Mouse (Mus musculus) frontal cortex, postnatal 14 days (tissue): ENCODE data around the gene Ago3.

ENCODE experiments used
- DNase-seq, 2 experiments: peaks; one replicate each; pipeline ENCODE4 v3.0.0; 2022; ENCODE audit warnings: low spot score in 2 of 2

The Ago3 gene

GRCm38 (mm10) chr4:126310344-126310743 lies 119.0 kb downstream of the Ago3 start:
- DNase-seq, result no peak

GRCm38 (mm10) chr4:126309922-126310309 lies 119.4 kb downstream of the Ago3 start:
- peak; percentile 71 to 85 for DNase-seq

GRCm38 (mm10) chr4:126309211-126309921 lies 120.0 kb downstream of the Ago3 start:
- DNase-seq, result no peak

- DNase-seq, result no peak
Measured at GRCm38 (mm10) chr4:126306827-126307226, 122.5 kb downstream of the Ago3 start.

GRCm38 (mm10) chr4:126306058-126306457 lies 123.3 kb downstream of the Ago3 start:
- DNase-seq, result no peak

- no peak for DNase-seq
Measured at GRCm38 (mm10) chr4:126305428-126305827, 123.9 kb downstream of the Ago3 start.

GRCm38 (mm10) chr4:126303877-126304276 lies 125.5 kb downstream of the Ago3 start:
- DNase-seq, result no peak

GRCm38 (mm10) chr4:126301584-126302309 lies 127.6 kb downstream of the Ago3 start:
- DNase-seq, result no peak

GRCm38 (mm10) chr4:126300916-126301583 lies 128.3 kb downstream of the Ago3 start:
- DNase-seq, result no peak

- no peak for DNase-seq
Measured at GRCm38 (mm10) chr4:126296617-126297101, 132.7 kb downstream of the Ago3 start.

GRCm38 (mm10) chr4:126295937-126296336 lies 133.4 kb downstream of the Ago3 start:
- no peak for DNase-seq

GRCm38 (mm10) chr4:126295152-126295551 lies 134.2 kb downstream of the Ago3 start:
- DNase-seq, result no peak

GRCm38 (mm10) chr4:126291196-126291595 lies 138.2 kb downstream of the Ago3 start:
- DNase-seq, result no peak

- no peak for DNase-seq
Measured at GRCm38 (mm10) chr4:126290314-126290713, 139.0 kb downstream of the Ago3 start.

- DNase-seq, result no peak
Measured at GRCm38 (mm10) chr4:126288085-126288666, 141.2 kb downstream of the Ago3 start.

GRCm38 (mm10) chr4:126287302-126287995 lies 141.9 kb downstream of the Ago3 start:
- no peak for DNase-seq

- DNase-seq, result no peak
Measured at GRCm38 (mm10) chr4:126286492-126286891, 142.9 kb downstream of the Ago3 start, which contains the start of gene Col8a2. TSS of gene Col8a2 (plus strand) at chr4:126286793.

- DNase-seq, result no peak
Measured at GRCm38 (mm10) chr4:126283582-126283981, 145.8 kb downstream of the Ago3 start.

GRCm38 (mm10) chr4:126281706-126282105 lies 147.7 kb downstream of the Ago3 start:
- DNase-seq, result no peak
